Mouse (Mus musculus): ENCODE results near the gene AB124611. TPM values are rescaled to one million over a fixed set of nuclear protein-coding genes. Genes with fewer than 3 reads are reported as not detected.

Gene AB124611
- polyA plus RNA-seq, 1 experiment from 2014 or later, result 5.9 TPM

- Histone ChIP-seq H3K27ac (ENCODE audit: low read length) (no peak overlapping the region), H3K9me3 (replicated peaks; ENCODE audit: control insufficient read depth, low read length) (no peaks in the 10 kb centered on the region), H3K4me2 (ENCODE audit: low read depth, low read length) (no peak overlapping the region), H3K4me3 (replicated peaks; ENCODE audit: low read length) (no peak overlapping the region), H3K4me1 (ENCODE audit: control insufficient read depth, insufficient read depth, low read length) (peaks cover 6% of the 10 kb centered on the region), H3K36me3 (ENCODE audit: control insufficient read depth, insufficient read depth, low read length) (peaks cover 10% of the 10 kb centered on the region; the same call in 1 of the 2 replicates), H3K27me3 (ENCODE audit: control insufficient read depth, insufficient read depth, low read length) (no peaks in the 10 kb centered on the region), H3K9ac (ENCODE audit: low read length) (no peak overlapping the region)
- WGBS, result 76% methylated on average over 6 of the region's 6 CpGs
- no peak for ATAC-seq (ENCODE audit: insufficient read depth, low FRiP score)
These were observed 27.8 kb downstream of the AB124611 start for GRCm38 (mm10) chr9:21553607-21554273.

GRCm38 (mm10) chr9:21555198-21555742 is 29.3 kb downstream of the AB124611 start:
- Histone ChIP-seq H3K4me3 (replicated peaks; ENCODE audit: low read length) (no peak overlapping the region), H3K27ac (ENCODE audit: low read length) (no peak overlapping the region), H3K4me2 (ENCODE audit: low read depth, low read length) (no peak overlapping the region), H3K4me1 (ENCODE audit: control insufficient read depth, insufficient read depth, low read length) (peaks cover 3% of the 10 kb centered on the region; the same call in 1 of the 2 replicates), H3K36me3 (ENCODE audit: control insufficient read depth, insufficient read depth, low read length) (peaks cover 9% of the 10 kb centered on the region; the same call in 1 of the 2 replicates), H3K9ac (ENCODE audit: low read length) (no peak overlapping the region), H3K9me3 (replicated peaks; ENCODE audit: control insufficient read depth, low read length) (no peaks in the 10 kb centered on the region), H3K27me3 (ENCODE audit: control insufficient read depth, insufficient read depth, low read length) (no peaks in the 10 kb centered on the region)
- ATAC-seq (ENCODE audit: insufficient read depth, low FRiP score), result no peak
- WGBS, result 81% methylated on average over 6 of the region's 6 CpGs

GRCm38 (mm10) chr9:21556996-21557395 is 31.0 kb downstream of the AB124611 start:
- Histone ChIP-seq H3K9ac (ENCODE audit: low read length) (no peak overlapping the region), H3K4me3 (replicated peaks; ENCODE audit: low read length) (no peak overlapping the region)
- no peak for ATAC-seq (ENCODE audit: insufficient read depth, low FRiP score)

GRCm38 (mm10) chr9:21557556-21557955 is 31.6 kb downstream of the AB124611 start:
- ATAC-seq (ENCODE audit: insufficient read depth, low FRiP score), result no peak
- Histone ChIP-seq H3K4me1 (ENCODE audit: control insufficient read depth, insufficient read depth, low read length) (peaks cover 3% of the 10 kb centered on the region; the same call in 1 of the 2 replicates), H3K4me2 (ENCODE audit: low read depth, low read length) (no peak overlapping the region), H3K9ac (ENCODE audit: low read length) (no peak overlapping the region), H3K36me3 (ENCODE audit: control insufficient read depth, insufficient read depth, low read length) (peaks cover 8% of the 10 kb centered on the region; the same call in 1 of the 2 replicates), H3K27me3 (ENCODE audit: control insufficient read depth, insufficient read depth, low read length) (no peaks in the 10 kb centered on the region), H3K4me3 (replicated peaks; ENCODE audit: low read length) (no peak overlapping the region), H3K27ac (ENCODE audit: low read length) (no peak overlapping the region), H3K9me3 (replicated peaks; ENCODE audit: control insufficient read depth, low read length) (no peaks in the 10 kb centered on the region)
- 78% methylated on average over 2 of the region's 2 CpGs for WGBS

More at GRCm38 (mm10) chr9:21556996-21557395, 31.0 kb downstream of the AB124611 start:
- H3K4me2 ChIP-seq (ENCODE audit: low read depth, low read length), result no peak overlapping the region
- no peaks in the 10 kb centered on the region for H3K9me3 ChIP-seq (replicated peaks; ENCODE audit: control insufficient read depth, low read length)
- 85% methylated on average over 2 of the region's 2 CpGs for WGBS
- no peaks in the 10 kb centered on the region for H3K27me3 ChIP-seq (ENCODE audit: control insufficient read depth, insufficient read depth, low read length)
- no peak overlapping the region for H3K27ac ChIP-seq (ENCODE audit: low read length)
- H3K36me3 ChIP-seq (ENCODE audit: control insufficient read depth, insufficient read depth, low read length), result peaks cover 8% of the 10 kb centered on the region; the same call in 1 of the 2 replicates
- H3K4me1 ChIP-seq (ENCODE audit: control insufficient read depth, insufficient read depth, low read length), result peaks cover 3% of the 10 kb centered on the region; the same call in 1 of the 2 replicates

GRCm38 (mm10) chr9:21558366-21558765 is 32.4 kb downstream of the AB124611 start:
- Histone ChIP-seq H3K27ac (ENCODE audit: low read length) (no peak overlapping the region), H3K27me3 (ENCODE audit: control insufficient read depth, insufficient read depth, low read length) (no peaks in the 10 kb centered on the region), H3K4me2 (ENCODE audit: low read depth, low read length) (no peak overlapping the region), H3K4me1 (ENCODE audit: control insufficient read depth, insufficient read depth, low read length) (peaks cover 3% of the 10 kb centered on the region; the same call in 1 of the 2 replicates), H3K9me3 (replicated peaks; ENCODE audit: control insufficient read depth, low read length) (no peaks in the 10 kb centered on the region), H3K9ac (ENCODE audit: low read length) (no peak overlapping the region), H3K36me3 (ENCODE audit: control insufficient read depth, insufficient read depth, low read length) (peaks cover 8% of the 10 kb centered on the region; the same call in 1 of the 2 replicates), H3K4me3 (replicated peaks; ENCODE audit: low read length) (no peak overlapping the region)
- ATAC-seq (ENCODE audit: insufficient read depth, low FRiP score), result peak; percentile 86
- 66% methylated on average over 4 of the region's 4 CpGs for WGBS

GRCm38 (mm10) chr9:21559151-21559550 is 33.2 kb downstream of the AB124611 start:
- Histone ChIP-seq H3K27ac (ENCODE audit: low read length) (no peak overlapping the region), H3K9me3 (replicated peaks; ENCODE audit: control insufficient read depth, low read length) (no peaks in the 10 kb centered on the region), H3K4me1 (ENCODE audit: control insufficient read depth, insufficient read depth, low read length) (peaks cover 3% of the 10 kb centered on the region; the same call in 1 of the 2 replicates), H3K4me3 (replicated peaks; ENCODE audit: low read length) (no peak overlapping the region), H3K4me2 (ENCODE audit: low read depth, low read length) (no peak overlapping the region), H3K9ac (ENCODE audit: low read length) (no peak overlapping the region), H3K27me3 (ENCODE audit: control insufficient read depth, insufficient read depth, low read length) (no peaks in the 10 kb centered on the region), H3K36me3 (ENCODE audit: control insufficient read depth, insufficient read depth, low read length) (peaks cover 8% of the 10 kb centered on the region; the same call in 1 of the 2 replicates)
- no peak for ATAC-seq (ENCODE audit: insufficient read depth, low FRiP score)
- 91% methylated on average over 3 of the region's 3 CpGs for WGBS

GRCm38 (mm10) chr9:21564420-21564819 is 38.4 kb downstream of the AB124611 start:
- Histone ChIP-seq H3K4me2 (ENCODE audit: low read depth, low read length) (no peak overlapping the region), H3K4me3 (replicated peaks; ENCODE audit: low read length) (no peak overlapping the region), H3K27me3 (ENCODE audit: control insufficient read depth, insufficient read depth, low read length) (no peaks in the 10 kb centered on the region), H3K9me3 (replicated peaks; ENCODE audit: control insufficient read depth, low read length) (no peaks in the 10 kb centered on the region), H3K27ac (ENCODE audit: low read length) (no peak overlapping the region; the same call in 1 of the 2 replicates), H3K4me1 (ENCODE audit: control insufficient read depth, insufficient read depth, low read length) (peaks cover 4% of the 10 kb centered on the region), H3K9ac (ENCODE audit: low read length) (no peak overlapping the region), H3K36me3 (ENCODE audit: control insufficient read depth, insufficient read depth, low read length) (peaks cover 10% of the 10 kb centered on the region)
- ATAC-seq (ENCODE audit: insufficient read depth, low FRiP score), result peak; percentile 29; the same call in 1 of the 2 replicates
- 68% methylated on average over 1 of the region's 1 CpGs for WGBS

GRCm38 (mm10) chr9:21565004-21565586 is 39.1 kb downstream of the AB124611 start:
- no peaks in the 10 kb centered on the region for H3K27me3 ChIP-seq (ENCODE audit: control insufficient read depth, insufficient read depth, low read length)
- 69% methylated on average over 4 of the region's 4 CpGs for WGBS
- no peak; the same call in 1 of the 2 replicates for ATAC-seq (ENCODE audit: insufficient read depth, low FRiP score)

GRCm38 (mm10) chr9:21566538-21566937 is 40.6 kb downstream of the AB124611 start:
- Histone ChIP-seq H3K27me3 (ENCODE audit: control insufficient read depth, insufficient read depth, low read length) (no peaks in the 10 kb centered on the region), H3K9me3 (replicated peaks; ENCODE audit: control insufficient read depth, low read length) (no peaks in the 10 kb centered on the region), H3K36me3 (ENCODE audit: control insufficient read depth, insufficient read depth, low read length) (peaks cover 5% of the 10 kb centered on the region), H3K4me3 (replicated peaks; ENCODE audit: low read length) (no peak overlapping the region), H3K4me2 (ENCODE audit: low read depth, low read length) (no peak overlapping the region), H3K4me1 (ENCODE audit: control insufficient read depth, insufficient read depth, low read length) (peaks cover 4% of the 10 kb centered on the region), H3K27ac (ENCODE audit: low read length) (no peak overlapping the region), H3K9ac (ENCODE audit: low read length) (no peak overlapping the region)
- WGBS, result 81% methylated on average over 1 of the region's 1 CpGs
- no peak for ATAC-seq (ENCODE audit: insufficient read depth, low FRiP score)

More at GRCm38 (mm10) chr9:21565004-21565586, 39.1 kb downstream of the AB124611 start:
- H3K9me3 ChIP-seq (replicated peaks; ENCODE audit: control insufficient read depth, low read length), result no peaks in the 10 kb centered on the region
- H3K4me3 ChIP-seq (replicated peaks; ENCODE audit: low read length), result no peak overlapping the region
- peaks cover 4% of the 10 kb centered on the region for H3K4me1 ChIP-seq (ENCODE audit: control insufficient read depth, insufficient read depth, low read length)
- peaks cover 10% of the 10 kb centered on the region for H3K36me3 ChIP-seq (ENCODE audit: control insufficient read depth, insufficient read depth, low read length)
- H3K9ac ChIP-seq (ENCODE audit: low read length), result no peak overlapping the region
- H3K27ac ChIP-seq (ENCODE audit: low read length), result no peak overlapping the region
- H3K4me2 ChIP-seq (ENCODE audit: low read depth, low read length), result no peak overlapping the region

All from stomach, embryonic 16.5 days (tissue).